Mouse (Mus musculus): ENCODE data around the gene Wdr19.
"Not testable (repeated sequence)": the region's sequence is repeated elsewhere in the genome, so short reads cannot be mapped to it uniquely, and the experiment has no call there.

The Wdr19 gene

GRCm38 (mm10) chr5:65299623-65300022 is 100.1 kb downstream of the Wdr19 start:
- not testable (repeated sequence) for DNase-seq (ENCODE audit: low spot score)

DNA sequence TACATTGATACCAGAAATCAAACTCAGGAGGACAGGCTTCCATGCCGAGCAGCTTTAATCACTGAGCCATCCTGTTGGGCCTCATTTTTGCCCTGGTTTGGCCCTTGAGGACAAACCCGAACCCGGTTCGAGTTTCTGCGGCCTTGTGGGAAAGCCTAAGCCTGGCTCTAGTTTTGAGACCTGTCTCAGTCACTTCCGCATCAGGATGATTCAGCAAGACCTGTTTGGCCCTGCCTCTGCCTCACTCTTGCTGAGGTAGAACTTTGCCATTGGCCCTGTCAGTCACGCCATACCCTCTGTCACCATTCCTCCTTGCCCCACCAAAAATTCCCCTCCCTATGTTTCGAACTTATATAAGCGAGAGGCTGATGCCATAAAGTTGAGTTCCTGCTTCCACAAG is 100.6 kb downstream of the Wdr19 start:
- DNase-seq (ENCODE audit: low spot score): no peak

DNA sequence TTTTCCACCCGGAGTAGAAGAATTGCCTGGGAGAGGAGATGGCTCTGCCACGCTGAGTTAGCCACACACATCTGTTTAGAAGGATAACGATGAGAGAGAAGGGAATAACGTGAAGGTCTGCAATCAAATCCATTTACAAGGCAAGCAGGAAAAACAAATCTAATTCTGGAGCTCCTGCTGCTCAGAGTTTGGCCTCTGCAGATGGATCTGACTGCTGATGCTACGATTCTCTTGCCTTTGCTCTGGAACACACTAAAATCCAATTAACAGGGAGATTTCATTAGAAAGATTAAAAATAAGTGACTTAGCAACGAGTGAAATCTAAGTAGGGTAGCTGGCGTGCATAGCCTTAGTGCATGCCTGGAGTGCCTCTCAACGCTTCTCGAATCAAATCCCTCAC is 106.0 kb downstream of the Wdr19 start:
- DNase-seq (ENCODE audit: low spot score): no peak

DNA sequence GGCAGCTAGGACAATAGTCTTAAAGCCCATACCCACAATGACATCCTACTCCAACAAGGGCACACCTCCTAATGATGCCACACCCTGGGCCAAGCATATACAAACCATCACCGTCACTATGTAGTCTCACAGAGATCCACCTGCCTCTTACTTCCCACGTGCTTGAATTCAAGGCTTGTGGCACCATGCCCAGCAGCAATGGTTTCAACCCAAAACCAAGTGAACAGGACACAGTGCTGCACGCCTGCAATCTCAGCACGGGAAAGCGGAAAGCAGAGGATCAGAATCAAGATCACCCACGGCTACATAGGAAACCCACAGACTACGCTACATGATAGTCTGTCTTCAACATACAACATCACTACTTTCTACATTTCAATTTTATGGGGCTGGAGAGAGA is 108.7 kb downstream of the Wdr19 start:
- DNase-seq (ENCODE audit: low spot score): no peak

- no peak for DNase-seq (ENCODE audit: low spot score)
These were observed 109.4 kb downstream of the Wdr19 start for GRCm38 (mm10) chr5:65308866-65309265.

All from ovary, postnatal 36 days (tissue).